Mouse (Mus musculus) kidney, postnatal 10 days (tissue): ENCODE results near the gene Nus1.

Experiments used
- DNase-seq: peaks from one replicate; pipeline ENCODE4 v3.0.0; 2021; ENCODE audit warnings: mixed read lengths

Gene Nus1

DNA sequence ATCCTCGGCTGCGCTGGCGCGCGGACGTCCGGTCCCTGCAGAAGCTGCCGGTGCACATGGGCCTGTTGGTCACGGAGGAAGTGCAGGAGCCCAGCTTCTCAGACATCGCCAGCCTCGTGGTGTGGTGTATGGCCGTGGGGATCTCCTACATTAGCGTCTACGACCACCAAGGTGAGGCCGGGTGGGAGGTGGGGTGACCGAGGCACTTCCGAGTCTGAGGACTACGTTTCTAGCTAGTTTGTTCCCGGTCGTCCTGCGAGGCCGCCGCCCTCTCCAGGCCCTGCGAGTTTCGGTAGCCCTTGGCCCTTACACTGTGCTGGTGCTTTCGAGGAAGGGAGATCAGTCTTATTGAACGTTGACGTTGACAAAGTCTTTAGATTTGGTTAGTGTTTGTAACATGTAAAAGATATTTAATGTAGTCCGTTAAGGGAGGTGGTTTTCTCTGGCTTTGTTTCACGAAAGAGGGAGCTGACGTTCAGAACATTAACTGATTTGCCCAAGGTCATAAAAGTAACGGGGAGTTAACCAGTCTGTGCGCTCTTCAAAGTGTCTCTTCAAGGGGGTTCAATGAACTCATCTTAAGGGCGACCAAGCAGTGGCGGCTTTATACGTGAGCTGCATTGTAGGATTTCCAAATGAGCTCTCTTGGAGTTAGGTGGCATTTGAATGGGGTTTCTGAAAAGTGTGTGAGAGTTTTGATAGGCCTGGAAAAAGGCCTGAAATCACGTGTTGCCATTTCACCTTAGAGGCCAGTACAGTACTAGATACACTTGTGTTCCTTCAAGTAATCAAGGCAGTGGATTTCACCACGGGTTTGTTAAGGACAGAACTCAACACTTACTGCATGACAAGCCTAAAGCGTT, 882 bp downstream of the Nus1 start:
- no peak for DNase-seq

DNA sequence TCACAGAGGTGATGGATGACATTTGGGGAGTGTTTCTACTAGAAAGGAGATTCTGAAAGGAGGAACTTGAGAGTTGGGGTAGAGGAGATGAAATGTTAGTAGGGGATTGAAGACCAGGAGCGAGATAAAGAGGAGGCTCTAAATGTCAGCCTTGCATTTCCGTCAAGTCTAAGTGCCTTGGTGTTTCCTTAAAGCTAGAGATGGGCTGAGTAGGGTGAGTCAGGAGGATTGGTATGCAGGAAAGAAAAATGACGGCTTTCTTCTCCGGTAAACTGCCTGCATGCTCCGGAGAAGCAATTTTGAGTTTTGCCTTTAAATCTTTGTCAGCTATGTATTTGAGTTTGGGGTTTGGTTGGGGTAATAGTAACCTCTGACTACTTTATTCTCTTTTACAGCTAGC, 1.6 kb downstream of the Nus1 start:
- no peak for DNase-seq

DNA sequence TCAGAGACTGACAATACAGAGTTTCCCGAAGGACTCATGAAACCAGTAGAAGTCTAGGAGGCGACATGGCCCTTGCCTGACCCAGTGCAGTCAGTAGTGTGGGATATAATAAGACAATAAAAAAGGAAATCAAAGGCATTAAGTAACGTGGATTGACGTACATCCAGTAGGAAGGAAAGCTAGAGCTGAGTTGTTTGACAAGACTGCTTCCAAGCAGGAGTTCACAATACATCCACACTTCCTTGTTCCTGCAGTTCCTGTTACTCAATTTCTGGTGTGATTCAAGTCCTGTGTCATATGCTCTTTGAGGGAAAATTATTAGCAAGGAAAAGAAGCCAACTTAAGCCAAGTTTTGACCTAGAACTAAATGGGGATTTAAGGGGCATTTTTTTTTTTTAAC, 2.1 kb downstream of the Nus1 start:
- no peak for DNase-seq

DNA sequence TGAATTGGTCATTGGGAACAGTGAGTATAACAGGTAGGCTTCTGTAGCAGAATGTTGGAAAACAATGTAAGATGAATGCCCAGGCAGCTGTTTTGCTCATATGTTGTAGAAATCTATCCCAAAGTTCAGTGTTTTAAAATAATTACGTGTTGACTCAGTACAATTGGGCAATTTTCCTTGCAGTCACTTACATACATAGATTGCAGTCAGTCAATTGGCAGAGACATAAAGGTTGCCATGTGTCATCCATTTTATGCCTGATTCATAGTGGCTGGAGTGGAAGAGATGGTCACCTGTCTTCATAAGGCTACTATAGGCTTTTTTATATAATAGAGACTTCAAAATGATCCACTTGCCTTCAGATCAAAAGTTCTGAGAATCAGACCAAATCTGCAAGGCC, 3.2 kb downstream of the Nus1 start:
- DNase-seq = no peak

DNA sequence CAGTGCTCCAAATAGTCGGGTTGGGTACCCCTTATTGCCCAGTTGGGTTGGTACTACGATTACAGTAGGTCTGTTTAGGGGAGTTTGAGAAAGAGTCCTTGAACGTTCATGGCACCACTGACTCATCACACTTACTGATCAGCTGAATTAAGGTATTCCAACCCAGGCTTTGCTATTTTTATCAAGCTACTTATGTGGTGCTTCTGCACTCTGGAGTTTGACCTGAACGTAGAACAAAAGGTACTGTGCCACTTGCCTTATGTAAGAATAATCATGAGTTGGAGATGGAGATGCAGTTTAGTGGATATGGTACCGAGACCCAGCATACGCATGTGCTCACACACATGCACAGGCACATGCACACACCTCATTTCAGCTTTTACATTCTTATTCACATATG, 4.4 kb downstream of the Nus1 start:
- no peak for DNase-seq

DNA sequence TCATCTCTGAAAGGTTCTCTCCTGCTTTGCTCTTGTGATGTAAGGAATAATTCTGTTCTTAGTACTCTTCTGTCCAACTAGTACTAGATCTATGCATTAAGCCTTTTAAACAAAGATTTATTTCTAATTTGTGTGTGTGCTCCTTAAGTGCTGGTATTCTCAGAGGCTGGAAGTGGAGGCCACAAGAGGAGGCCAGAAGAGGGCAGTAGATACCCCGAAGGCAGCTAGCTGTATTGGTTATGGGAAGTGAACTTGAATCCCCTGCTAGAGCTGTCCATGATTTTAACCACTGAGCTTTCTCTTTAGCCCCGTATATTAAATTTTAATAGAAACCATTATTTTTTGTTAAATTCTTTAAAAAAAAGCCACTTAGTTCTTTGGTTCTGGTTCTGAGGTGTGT, 5.8 kb downstream of the Nus1 start:
- peak; percentile 28 for DNase-seq

DNA sequence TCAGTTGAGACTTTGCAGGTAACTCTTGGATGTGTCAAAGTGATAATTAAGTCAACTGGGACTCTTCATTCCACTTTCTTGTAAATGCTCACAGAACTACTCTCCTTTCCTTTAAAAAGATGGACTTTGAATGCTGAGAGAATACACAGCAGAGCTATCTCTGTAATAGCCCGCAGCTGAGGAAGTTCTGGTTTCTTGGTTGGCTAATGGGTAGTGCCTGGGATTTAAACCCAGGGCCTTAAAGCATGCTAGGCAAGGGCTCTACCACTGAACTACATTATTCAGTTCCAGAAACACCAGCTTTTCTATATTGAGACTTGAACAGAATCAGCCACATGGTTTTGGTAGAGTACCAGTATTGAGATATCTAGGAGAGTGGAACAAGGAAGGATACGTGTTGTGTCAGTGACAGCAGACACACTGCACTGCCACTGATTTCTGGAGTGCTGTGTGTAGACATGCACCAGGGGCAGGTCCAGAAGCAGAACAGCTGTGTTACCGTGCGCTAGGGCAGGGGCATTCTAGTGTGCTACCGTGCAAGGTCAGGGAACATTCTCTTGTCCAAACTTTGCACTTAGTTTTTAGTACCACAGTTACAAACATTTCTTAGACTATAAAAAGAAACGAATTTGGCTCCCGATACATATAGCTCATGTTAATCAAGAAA, 9.1 kb downstream of the Nus1 start:
- no peak for DNase-seq

DNA sequence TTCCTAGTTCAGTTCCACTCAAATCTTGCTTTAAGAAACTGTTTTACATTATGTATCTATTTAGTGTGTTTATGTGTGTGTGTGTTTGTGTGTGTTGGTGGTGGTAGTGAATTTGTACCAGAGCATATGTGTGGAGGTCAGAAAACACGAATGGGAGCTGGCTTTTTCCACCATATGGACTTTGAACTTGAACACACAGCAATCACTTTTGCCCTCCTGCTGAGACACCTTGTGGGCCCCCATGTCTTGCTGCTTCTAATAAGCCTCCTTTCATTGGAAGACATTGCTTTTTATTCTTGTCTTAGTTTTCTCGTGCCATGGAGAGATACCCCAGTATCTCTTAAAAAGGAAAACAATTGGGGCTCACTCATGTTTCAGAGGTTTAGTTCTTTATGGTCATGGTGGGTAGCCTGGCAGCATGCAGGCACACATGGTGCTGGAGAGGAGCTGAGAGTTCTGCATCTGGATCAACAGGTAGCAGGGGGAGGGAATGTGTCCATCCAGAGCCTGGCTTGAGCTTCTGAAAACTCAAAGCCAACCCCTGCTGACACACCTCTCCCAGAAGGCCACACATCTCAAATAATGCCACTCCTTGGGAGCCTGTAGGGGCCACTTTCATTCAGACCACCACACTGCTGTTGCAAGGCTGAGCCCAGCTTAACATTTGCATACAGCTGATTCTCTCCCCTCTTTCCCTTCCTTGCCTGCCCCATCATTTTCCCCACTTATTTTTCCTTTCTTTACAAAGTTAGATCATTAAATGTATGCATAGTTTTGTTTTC, 10.5 kb downstream of the Nus1 start:
- no peak for DNase-seq

DNA sequence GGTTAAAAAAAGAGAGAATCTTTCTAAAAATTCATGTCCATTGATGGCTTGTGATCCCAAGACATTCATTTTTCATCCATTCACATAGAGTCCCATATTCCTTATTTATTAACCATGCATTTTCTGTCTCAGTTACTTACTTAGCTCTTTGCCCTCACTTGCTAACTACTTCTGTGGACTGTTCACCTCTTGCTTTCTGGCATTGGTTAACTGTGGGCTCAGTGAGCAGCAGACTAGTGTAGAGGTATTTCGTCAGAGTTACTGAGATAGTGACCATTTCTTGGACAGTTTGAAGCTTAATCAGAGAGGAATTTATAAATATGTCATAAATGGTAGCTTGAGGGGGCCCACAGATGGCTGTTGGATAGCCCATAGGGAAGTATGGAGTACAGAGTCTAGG, 13.6 kb downstream of the Nus1 start:
- no peak for DNase-seq

DNA sequence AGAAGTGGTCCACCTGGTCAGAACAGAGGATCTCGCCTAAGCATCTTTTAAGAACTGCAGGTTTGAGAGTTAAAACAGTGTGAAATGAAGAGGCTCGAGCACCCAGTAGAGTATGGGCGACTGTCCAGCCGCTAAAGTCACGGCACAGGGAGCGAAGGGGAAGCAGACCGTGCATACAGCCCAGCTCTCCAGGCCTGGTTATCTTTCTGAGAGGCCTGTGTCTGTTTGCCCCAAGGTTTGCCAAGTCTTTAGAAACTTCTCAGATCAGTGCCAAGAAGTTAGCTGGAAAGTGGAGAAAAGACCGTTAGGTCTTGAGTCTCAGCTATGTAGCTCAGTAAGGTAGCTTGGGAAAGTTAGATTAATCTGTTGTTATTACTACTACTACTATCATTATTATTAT, 17.5 kb downstream of the Nus1 start:
- no peak for DNase-seq

DNA sequence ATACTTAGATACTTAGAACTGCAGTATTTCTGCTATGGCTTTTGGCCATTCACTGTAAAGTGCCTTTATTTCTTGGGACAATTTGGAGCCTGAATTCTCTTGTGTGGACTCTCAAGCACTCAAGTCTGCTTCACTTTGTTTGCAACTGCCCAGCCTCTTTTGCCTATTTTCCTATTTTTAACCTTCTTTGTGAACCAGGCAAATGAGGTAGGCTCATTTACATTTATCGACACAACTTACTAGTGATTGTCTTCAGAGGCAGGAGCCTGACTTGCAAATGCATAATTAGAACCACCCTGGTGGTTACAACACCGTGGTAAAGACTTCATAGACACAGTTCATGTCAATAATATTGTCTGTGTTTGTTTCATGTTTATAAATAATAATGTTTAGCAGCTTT, 43.3 kb downstream of the Nus1 start:
- DNase-seq = no peak

DNA sequence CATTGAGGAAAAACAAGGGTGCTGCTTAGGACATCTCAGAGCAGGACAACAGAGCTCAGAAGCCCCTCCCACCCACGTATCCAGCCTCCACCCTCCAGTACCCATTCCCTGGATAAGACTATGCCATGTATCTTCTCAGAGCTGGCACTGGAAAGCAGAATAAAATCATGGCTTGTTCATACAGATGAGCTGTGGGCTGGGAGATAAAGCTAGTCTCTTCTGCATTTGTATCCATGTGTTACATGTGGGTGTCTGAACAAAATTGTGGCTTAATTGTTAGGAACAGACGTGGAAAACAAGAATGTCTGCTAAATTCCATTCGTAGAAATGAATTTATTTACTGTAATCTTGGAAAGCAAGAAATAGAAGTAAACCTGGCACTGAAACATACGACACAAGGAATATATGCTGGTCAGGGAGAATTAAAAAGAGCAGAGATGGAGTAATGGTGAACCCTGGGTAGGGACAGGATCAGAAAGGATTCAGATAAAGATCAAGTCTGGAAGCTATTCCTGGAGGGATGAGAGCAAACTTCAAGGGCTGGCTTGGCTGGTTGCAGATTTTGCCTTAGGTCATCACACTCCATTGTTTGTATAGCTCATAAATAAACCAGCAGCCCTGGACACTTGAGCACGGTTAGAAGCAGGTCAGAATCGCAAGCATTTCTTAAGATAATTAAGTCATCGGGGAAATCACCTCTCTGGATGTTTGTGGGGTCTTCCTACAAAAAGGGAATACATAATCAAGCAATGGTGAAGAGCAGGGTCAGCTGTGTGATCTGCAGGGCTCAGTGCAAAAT, 46.8 kb downstream of the Nus1 start:
- DNase-seq = no peak

DNA sequence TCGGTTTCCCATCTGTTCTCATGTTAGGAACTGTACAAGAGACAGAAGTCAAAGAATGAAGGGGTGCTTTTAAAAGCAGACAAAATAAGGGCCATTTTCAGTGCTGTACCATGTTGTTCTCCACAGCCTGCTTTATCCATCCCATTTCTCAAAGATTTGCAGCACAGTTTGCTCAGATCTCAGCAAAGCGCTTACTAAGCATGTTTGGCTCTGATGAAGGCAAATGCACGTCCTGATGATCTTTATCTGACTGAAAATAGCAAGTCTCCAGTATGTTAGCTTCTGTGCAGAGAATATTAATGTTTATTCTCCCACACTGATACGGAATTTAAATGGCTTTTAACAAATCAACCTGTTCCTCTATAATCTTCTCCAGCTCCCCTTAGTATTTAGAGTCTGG, 54.2 kb downstream of the Nus1 start:
- no peak for DNase-seq
